Mouse (Mus musculus) hindbrain, embryonic 15.5 days (tissue): ENCODE measurements at regions not wholly inside any gene's neighbourhood (a gene's known extent, or its start where the extent isn't known, plus 50 kb on each side); places are given as distances from the start of the nearest gene placed in this dataset.

ENCODE experiments used
- ATAC-seq: fragments of 200-750 bp; cut with Nextera tagmentation; 2 replicates; pipeline ENCODE4 v1.8.0; 2017; ENCODE audit warnings: low read depth, moderate number of reproducible peaks, moderate TSS enrichment; ENCODE audit not compliant: low FRiP score
- H3K27ac ChIP-seq: fragments of 300-500 bp; sonication (generic); replicated peaks from 2 replicates; pipeline ENCODE4 v1.5.1; 2015; ENCODE audit warnings: mild to moderate bottlenecking, inconsistent platforms
- H3K27me3 ChIP-seq: fragments of 300-500 bp; sonication (generic); 2 replicates; pipeline ENCODE4 v1.6.1; 2015; ENCODE audit warnings: control low read depth, inconsistent platforms
- H3K36me3 ChIP-seq: fragments of 300-500 bp; sonication (generic); 2 replicates; pipeline ENCODE4 v1.6.1; 2015; ENCODE audit warnings: control low read depth, inconsistent platforms
- H3K4me1 ChIP-seq: fragments of 300-500 bp; sonication (generic); replicated peaks from 2 replicates; pipeline ENCODE4 v1.6.1; 2015; ENCODE audit warnings: control low read depth, inconsistent platforms
- H3K4me2 ChIP-seq: fragments of 300-500 bp; sonication (generic); 2 replicates; pipeline ENCODE4 v1.6.1; 2015; ENCODE audit warnings: moderate library complexity, mild to moderate bottlenecking, inconsistent platforms
- H3K4me3 ChIP-seq: fragments of 300-500 bp; sonication (generic); 2 replicates; pipeline ENCODE4 v1.5.1; 2015; ENCODE audit warnings: mild to moderate bottlenecking, inconsistent platforms
- H3K9ac ChIP-seq: fragments of 300-500 bp; sonication (generic); 2 replicates; pipeline ENCODE4 v1.6.1; 2015; ENCODE audit warnings: inconsistent platforms
- H3K9me3 ChIP-seq: fragments of 300-500 bp; sonication (generic); 2 replicates; pipeline ENCODE4 v1.6.1; 2016; ENCODE audit warnings: control low read depth, inconsistent platforms
- WGBS: fragments of 180-500 bp; shearing (Covaris S2); methylation state at CpG from one replicate; pipeline ENCODE4 v1.1.7; 2015; 5-methylcytosine and 5-hydroxymethylcytosine counted together

- WGBS, result 50% methylated on average over 2 of the region's 2 CpGs
- H3K9me3 ChIP-seq, result 0 out of 2 replicates have a peak, but pooled peaks cover 4% of the 10 kb centered on the region
- no peak overlapping the region for H3K4me3 ChIP-seq
- H3K9ac ChIP-seq, result no peak overlapping the region
- no peaks in the 10 kb centered on the region for H3K27me3 ChIP-seq
- no peaks in the 10 kb centered on the region for H3K4me1 ChIP-seq
- no peak overlapping the region for H3K4me2 ChIP-seq
- no peaks in the 10 kb centered on the region for H3K36me3 ChIP-seq
- no peak overlapping the region for H3K27ac ChIP-seq
- ATAC-seq, result no peak
Measured at GRCm38 (mm10) chr9:85588077-85588476, 161.1 kb downstream of the Ibtk start.

- Histone ChIP-seq H3K36me3 (no peaks in the 10 kb centered on the region), H3K4me2 (no peak overlapping the region), H3K27me3 (no peaks in the 10 kb centered on the region), H3K9ac (no peak overlapping the region), H3K9me3 (0 out of 2 replicates have a peak, but pooled peaks cover 4% of the 10 kb centered on the region), H3K27ac (no peak overlapping the region), H3K4me3 (no peak overlapping the region), H3K4me1 (no peaks in the 10 kb centered on the region)
- no peak for ATAC-seq
- 86% methylated on average over 1 of the region's 1 CpGs for WGBS
Measured at GRCm38 (mm10) chr9:85581028-85581595, 168.0 kb downstream of the Ibtk start.

GRCm38 (mm10) chr9:85577812-85578211, 171.3 kb downstream of the Ibtk start:
- no peak for ATAC-seq

GRCm38 (mm10) chr9:85577338-85577737, 171.8 kb downstream of the Ibtk start:
- WGBS, result 95% methylated on average over 1 of the region's 1 CpGs
- H3K4me3 ChIP-seq, result no peak overlapping the region
- no peak for ATAC-seq

More at GRCm38 (mm10) chr9:85577812-85578211, 171.3 kb downstream of the Ibtk start:
- no peaks in the 10 kb centered on the region for H3K4me1 ChIP-seq
- no peaks in the 10 kb centered on the region for H3K27me3 ChIP-seq
- no peaks in the 10 kb centered on the region for H3K36me3 ChIP-seq
- WGBS, result 88% methylated on average over 7 of the region's 7 CpGs
- H3K4me3 ChIP-seq, result no peak overlapping the region
- no peaks in the 10 kb centered on the region for H3K9me3 ChIP-seq
- no peak overlapping the region for H3K4me2 ChIP-seq
- H3K27ac ChIP-seq, result no peak overlapping the region
- H3K9ac ChIP-seq, result no peak overlapping the region

GRCm38 (mm10) chr9:85568877-85569276, 180.3 kb downstream of the Ibtk start:
- Histone ChIP-seq H3K4me2 (no peak overlapping the region), H3K4me1 (no peaks in the 10 kb centered on the region), H3K27me3 (no peaks in the 10 kb centered on the region), H3K27ac (no peak overlapping the region), H3K4me3 (no peak overlapping the region), H3K9me3 (no peaks in the 10 kb centered on the region), H3K36me3 (no peaks in the 10 kb centered on the region), H3K9ac (no peak overlapping the region)
- ATAC-seq, result no peak
- WGBS, result 89% methylated on average over 8 of the region's 8 CpGs

More at GRCm38 (mm10) chr9:85577338-85577737, 171.8 kb downstream of the Ibtk start:
- H3K4me2 ChIP-seq, result no peak overlapping the region
- H3K9me3 ChIP-seq, result no peaks in the 10 kb centered on the region
- no peak overlapping the region for H3K9ac ChIP-seq
- no peak overlapping the region for H3K27ac ChIP-seq
- no peaks in the 10 kb centered on the region for H3K27me3 ChIP-seq
- H3K36me3 ChIP-seq, result no peaks in the 10 kb centered on the region
- H3K4me1 ChIP-seq, result no peaks in the 10 kb centered on the region

- H3K9me3 ChIP-seq, result no peaks in the 10 kb centered on the region
- H3K9ac ChIP-seq, result no peak overlapping the region
- H3K27ac ChIP-seq, result no peak overlapping the region
- ATAC-seq, result no peak
- H3K4me1 ChIP-seq, result no peaks in the 10 kb centered on the region
- no peaks in the 10 kb centered on the region for H3K36me3 ChIP-seq
- no peak overlapping the region for H3K4me2 ChIP-seq
- H3K27me3 ChIP-seq, result no peaks in the 10 kb centered on the region
- H3K4me3 ChIP-seq, result no peak overlapping the region
- 14% methylated on average over 1 of the region's 1 CpGs for WGBS
Measured at GRCm38 (mm10) chr9:85551871-85552270, 197.3 kb downstream of the Ibtk start.

GRCm38 (mm10) chr9:85550455-85550854, 198.7 kb downstream of the Ibtk start:
- Histone ChIP-seq H3K4me2 (no peak overlapping the region), H3K4me1 (no peaks in the 10 kb centered on the region), H3K4me3 (no peak overlapping the region), H3K9ac (no peak overlapping the region), H3K27me3 (no peaks in the 10 kb centered on the region), H3K36me3 (no peaks in the 10 kb centered on the region), H3K27ac (no peak overlapping the region), H3K9me3 (no peaks in the 10 kb centered on the region)
- ATAC-seq, result no peak
- WGBS, result 91% methylated on average over 3 of the region's 3 CpGs

GRCm38 (mm10) chr9:85546226-85546625, 202.9 kb downstream of the Ibtk start:
- ATAC-seq, result no peak
- no peak overlapping the region for H3K4me2 ChIP-seq
- no peaks in the 10 kb centered on the region for H3K9me3 ChIP-seq
- WGBS, result 79% methylated on average over 2 of the region's 2 CpGs
- no peaks in the 10 kb centered on the region for H3K27me3 ChIP-seq
- H3K9ac ChIP-seq, result no peak overlapping the region
- H3K4me1 ChIP-seq, result no peaks in the 10 kb centered on the region
- no peak overlapping the region for H3K4me3 ChIP-seq
- no peaks in the 10 kb centered on the region for H3K36me3 ChIP-seq
- no peak overlapping the region for H3K27ac ChIP-seq

- no peak overlapping the region for H3K4me3 ChIP-seq
- H3K27ac ChIP-seq, result no peak overlapping the region
- WGBS, result 90% methylated on average over 1 of the region's 1 CpGs
- no peaks in the 10 kb centered on the region for H3K9me3 ChIP-seq
- H3K4me2 ChIP-seq, result no peak overlapping the region
- no peaks in the 10 kb centered on the region for H3K4me1 ChIP-seq
- no peaks in the 10 kb centered on the region for H3K27me3 ChIP-seq
- H3K36me3 ChIP-seq, result no peaks in the 10 kb centered on the region
- H3K9ac ChIP-seq, result no peak overlapping the region
- no peak for ATAC-seq
Measured at GRCm38 (mm10) chr9:85545566-85545965, 203.6 kb downstream of the Ibtk start.

- Histone ChIP-seq H3K27me3 (no peaks in the 10 kb centered on the region), H3K4me3 (no peak overlapping the region), H3K4me2 (no peak overlapping the region), H3K9me3 (no peaks in the 10 kb centered on the region), H3K27ac (no peak overlapping the region), H3K36me3 (no peaks in the 10 kb centered on the region), H3K4me1 (no peaks in the 10 kb centered on the region), H3K9ac (no peak overlapping the region)
- no peak for ATAC-seq
- WGBS, result 85% methylated on average over 3 of the region's 3 CpGs
Measured at GRCm38 (mm10) chr9:85538557-85538956, 210.6 kb downstream of the Ibtk start.

- H3K4me3 ChIP-seq, result no peak overlapping the region
- H3K27ac ChIP-seq, result no peak overlapping the region
- ATAC-seq, result no peak
- WGBS, result 88% methylated on average over 3 of the region's 3 CpGs
- no peak overlapping the region for H3K4me2 ChIP-seq
- H3K9ac ChIP-seq, result no peak overlapping the region
- no peaks in the 10 kb centered on the region for H3K9me3 ChIP-seq
- H3K27me3 ChIP-seq, result no peaks in the 10 kb centered on the region
- H3K4me1 ChIP-seq, result no peaks in the 10 kb centered on the region
- no peaks in the 10 kb centered on the region for H3K36me3 ChIP-seq
Measured at GRCm38 (mm10) chr9:85528421-85528820, 201.3 kb upstream of the Tent5a start.

- H3K9me3 ChIP-seq, result no peaks in the 10 kb centered on the region
- no peak overlapping the region for H3K4me2 ChIP-seq
- no peak overlapping the region for H3K27ac ChIP-seq
- H3K27me3 ChIP-seq, result no peaks in the 10 kb centered on the region
- no peaks in the 10 kb centered on the region for H3K4me1 ChIP-seq
- no peaks in the 10 kb centered on the region for H3K36me3 ChIP-seq
- no peak overlapping the region for H3K4me3 ChIP-seq
- no peak for ATAC-seq
- no peak overlapping the region for H3K9ac ChIP-seq
Measured at GRCm38 (mm10) chr9:85524733-85525132, 197.6 kb upstream of the Tent5a start.

- 90% methylated on average over 2 of the region's 2 CpGs for WGBS
- no peak overlapping the region for H3K9ac ChIP-seq
Measured at GRCm38 (mm10) chr9:85521342-85521741, 194.2 kb upstream of the Tent5a start.

More at GRCm38 (mm10) chr9:85521342-85521741, 194.2 kb upstream of the Tent5a start:
- Histone ChIP-seq H3K4me1 (no peaks in the 10 kb centered on the region), H3K4me2 (no peak overlapping the region), H3K4me3 (no peak overlapping the region), H3K36me3 (no peaks in the 10 kb centered on the region), H3K27ac (no peak overlapping the region), H3K27me3 (no peaks in the 10 kb centered on the region), H3K9me3 (no peaks in the 10 kb centered on the region)
- no peak for ATAC-seq
